Mouse (Mus musculus) lung, embryonic 16.5 days (tissue): ENCODE data around the gene E130308A19Rik. TPM values are rescaled to one million over a fixed set of nuclear protein-coding genes. Genes with fewer than 3 reads are reported as not detected.
A peak's percentile ranks its signal among the peaks of the same experiment; 100 is the strongest.

ENCODE experiments used
- ATAC-seq: fragments of 200-750 bp; cut with Nextera tagmentation; 2 replicates; pipeline ENCODE4 v1.8.0; 2017; ENCODE audit warnings: low read depth, mild to moderate bottlenecking, moderate library complexity
- H3K27ac ChIP-seq: fragments of 300-500 bp; sonication (generic); 2 replicates; pipeline ENCODE4 v1.5.1; 2014; ENCODE audit warnings: mild to moderate bottlenecking, control low read depth, low read length
- H3K27me3 ChIP-seq: fragments of 300-500 bp; sonication (generic); 2 replicates; pipeline ENCODE4 v1.6.1; 2014; ENCODE audit warnings: low read depth, low read length, mixed read lengths; ENCODE audit not compliant: control insufficient read depth, insufficient read depth
- H3K36me3 ChIP-seq: fragments of 300-500 bp; sonication (generic); 2 replicates; pipeline ENCODE4 v1.6.1; 2014; ENCODE audit warnings: low read length; ENCODE audit not compliant: control insufficient read depth, insufficient read depth
- H3K4me1 ChIP-seq: fragments of 300-500 bp; sonication (generic); replicated peaks from 2 replicates; pipeline ENCODE4 v1.6.1; 2014; ENCODE audit warnings: low read length, mixed read lengths; ENCODE audit not compliant: control insufficient read depth, insufficient read depth
- H3K4me2 ChIP-seq: fragments of 300-500 bp; sonication (generic); 2 replicates; pipeline ENCODE4 v1.6.1; 2014; ENCODE audit warnings: low read depth, low read length, control low read depth
- H3K4me3 ChIP-seq: fragments of 300-500 bp; sonication (generic); 2 replicates; pipeline ENCODE4 v1.5.1; 2014; ENCODE audit warnings: mild to moderate bottlenecking, low read length, control low read depth
- H3K9ac ChIP-seq: fragments of 300-500 bp; sonication (generic); 2 replicates; pipeline ENCODE4 v1.6.1; 2014; ENCODE audit warnings: low read length, control low read depth
- H3K9me3 ChIP-seq: fragments of 300-500 bp; sonication (generic); 2 replicates; pipeline ENCODE4 v1.6.1; 2016; ENCODE audit warnings: low read length; ENCODE audit not compliant: control insufficient read depth
- WGBS: fragments of 180-500 bp; shearing (Covaris S2); extraction: QIAGEN DNeasy Blood & Tissue Kit; methylation state at CpG from one replicate; pipeline ENCODE4 v1.1.7; 2014; 5-methylcytosine and 5-hydroxymethylcytosine counted together
- polyA plus RNA-seq: library from polyadenylated mRNA; unstranded; fragments of >200 nt; fragmentation: Nextera tagmentation; extraction: Ambion mirVana; gene quantifications from 2 replicates; pipeline ENCODE4 v1.2.1, GENCODE M21; 2015

E130308A19Rik gene
- polyA plus RNA-seq, 1 experiment from 2014 or later, result 21.1 TPM

GRCm38 (mm10) chr4:59629076-59629874 lies 3.3 kb downstream of the E130308A19Rik start:
- WGBS, result 25% methylated on average over 7 of the region's 7 CpGs
- Histone ChIP-seq H3K4me2 (no peak overlapping the region), H3K9ac (no peak overlapping the region), H3K27me3 (no peaks in the 10 kb centered on the region), H3K4me1 (peaks cover 10% of the 10 kb centered on the region), H3K36me3 (no peaks in the 10 kb centered on the region), H3K4me3 (no peak overlapping the region), H3K27ac (no peak overlapping the region), H3K9me3 (no peaks in the 10 kb centered on the region)
- no peak for ATAC-seq

- H3K4me1 ChIP-seq, result peaks cover 13% of the 10 kb centered on the region
- no peaks in the 10 kb centered on the region for H3K9me3 ChIP-seq
- no peak overlapping the region for H3K9ac ChIP-seq
- H3K4me3 ChIP-seq, result no peak overlapping the region
- no peak overlapping the region for H3K27ac ChIP-seq
- H3K4me2 ChIP-seq, result no peak overlapping the region
- H3K36me3 ChIP-seq, result no peaks in the 10 kb centered on the region
- H3K27me3 ChIP-seq, result no peaks in the 10 kb centered on the region
- ATAC-seq, result no peak
- WGBS, result 72% methylated on average over 9 of the region's 9 CpGs
These were observed 4.1 kb downstream of the E130308A19Rik start for GRCm38 (mm10) chr4:59630122-59630521.

- no peak for ATAC-seq
- Histone ChIP-seq H3K36me3 (no peaks in the 10 kb centered on the region), H3K4me1 (peaks cover 18% of the 10 kb centered on the region), H3K9ac (no peak overlapping the region), H3K27me3 (no peaks in the 10 kb centered on the region), H3K4me3 (no peak overlapping the region), H3K4me2 (no peak overlapping the region), H3K27ac (no peak overlapping the region), H3K9me3 (no peaks in the 10 kb centered on the region)
- WGBS, result 76% methylated on average over 1 of the region's 1 CpGs
These were observed 8.5 kb downstream of the E130308A19Rik start for GRCm38 (mm10) chr4:59634532-59634931.

- Histone ChIP-seq H3K36me3 (no peaks in the 10 kb centered on the region), H3K4me1 (peaks cover 27% of the 10 kb centered on the region), H3K27me3 (no peaks in the 10 kb centered on the region), H3K9me3 (no peaks in the 10 kb centered on the region), H3K4me3 (no peak overlapping the region), H3K9ac (no peak overlapping the region), H3K27ac (no peak overlapping the region), H3K4me2 (no peak overlapping the region)
- no peak for ATAC-seq
These were observed 13.2 kb downstream of the E130308A19Rik start for GRCm38 (mm10) chr4:59639163-59639562.

GRCm38 (mm10) chr4:59640720-59641119 lies 14.7 kb downstream of the E130308A19Rik start:
- WGBS, result 57% methylated on average over 2 of the region's 2 CpGs
- peak; percentile 52 for ATAC-seq
- no peaks in the 10 kb centered on the region for H3K9me3 ChIP-seq
- no peaks in the 10 kb centered on the region for H3K36me3 ChIP-seq
- H3K4me1 ChIP-seq, result peaks cover 19% of the 10 kb centered on the region
- no peak overlapping the region for H3K27ac ChIP-seq
- H3K27me3 ChIP-seq, result no peaks in the 10 kb centered on the region
- no peak overlapping the region for H3K9ac ChIP-seq
- H3K4me3 ChIP-seq, result no peak overlapping the region
- no peak overlapping the region for H3K4me2 ChIP-seq

- 86% methylated on average over 3 of the region's 3 CpGs for WGBS
- Histone ChIP-seq H3K27me3 (no peaks in the 10 kb centered on the region), H3K4me3 (no peak overlapping the region), H3K9me3 (no peaks in the 10 kb centered on the region), H3K27ac (no peak overlapping the region), H3K9ac (no peak overlapping the region), H3K36me3 (no peaks in the 10 kb centered on the region), H3K4me1 (peaks cover 17% of the 10 kb centered on the region), H3K4me2 (no peak overlapping the region)
- ATAC-seq, result no peak
These were observed 16.0 kb downstream of the E130308A19Rik start for GRCm38 (mm10) chr4:59642039-59642438.

- H3K27me3 ChIP-seq, result no peaks in the 10 kb centered on the region
- no peaks in the 10 kb centered on the region for H3K9me3 ChIP-seq
- no peak overlapping the region for H3K4me2 ChIP-seq
- no peak overlapping the region for H3K9ac ChIP-seq
- no peaks in the 10 kb centered on the region for H3K36me3 ChIP-seq
- ATAC-seq, result no peak
- no peak overlapping the region for H3K27ac ChIP-seq
- 78% methylated on average over 2 of the region's 2 CpGs for WGBS
- no peak overlapping the region for H3K4me3 ChIP-seq
- H3K4me1 ChIP-seq, result peaks cover 17% of the 10 kb centered on the region
These were observed 16.6 kb downstream of the E130308A19Rik start for GRCm38 (mm10) chr4:59642657-59643056.

GRCm38 (mm10) chr4:59644431-59644830 lies 18.4 kb downstream of the E130308A19Rik start:
- H3K9me3 ChIP-seq, result no peaks in the 10 kb centered on the region
- no peak overlapping the region for H3K27ac ChIP-seq
- H3K4me2 ChIP-seq, result no peak overlapping the region
- H3K9ac ChIP-seq, result no peak overlapping the region
- no peaks in the 10 kb centered on the region for H3K36me3 ChIP-seq
- ATAC-seq, result no peak
- WGBS, result 74% methylated on average over 3 of the region's 3 CpGs
- H3K4me3 ChIP-seq, result no peak overlapping the region
- peaks cover 14% of the 10 kb centered on the region for H3K4me1 ChIP-seq
- H3K27me3 ChIP-seq, result no peaks in the 10 kb centered on the region

GRCm38 (mm10) chr4:59644992-59645391 lies 19.0 kb downstream of the E130308A19Rik start:
- no peaks in the 10 kb centered on the region for H3K36me3 ChIP-seq
- H3K4me3 ChIP-seq, result no peak overlapping the region
- H3K4me2 ChIP-seq, result no peak overlapping the region
- H3K9ac ChIP-seq, result no peak overlapping the region
- H3K27ac ChIP-seq, result no peak overlapping the region
- peaks cover 11% of the 10 kb centered on the region for H3K4me1 ChIP-seq
- H3K9me3 ChIP-seq, result no peaks in the 10 kb centered on the region
- H3K27me3 ChIP-seq, result no peaks in the 10 kb centered on the region
- no peak for ATAC-seq
- 96% methylated on average over 4 of the region's 4 CpGs for WGBS
